Mouse (Mus musculus): ENCODE data around the gene Dtnbp1. TPM values are rescaled to one million over a fixed set of nuclear protein-coding genes. Genes with fewer than 3 reads are reported as not detected.

Gene Dtnbp1
- polyA plus RNA-seq, 1 experiment, result 107 TPM

GRCm38 (mm10) chr13:44937681-44938080, 64.3 kb downstream of the Dtnbp1 start:
- H3K4me3 ChIP-seq (ENCODE audit: insufficient read depth, low read length), result no peak overlapping the region
- peaks cover 45% of the 10 kb centered on the region for H3K4me1 ChIP-seq (ENCODE audit: control insufficient read depth, insufficient read depth, low read length)
- peak overlapping the region; percentile 72 for H3K27ac ChIP-seq (ENCODE audit: insufficient read depth, low read depth, low read length)
- TF ChIP-seq CTCF (IDR thresholded peaks at IDR 0.05; ENCODE audit: low read depth, low read length) (no peak), POLR2A (IDR thresholded peaks at IDR 0.05; ENCODE audit: borderline replicate concordance, low read depth, low read length) (no peak)

GRCm38 (mm10) chr13:44933575-44933974, 68.4 kb downstream of the Dtnbp1 start:
- TF ChIP-seq CTCF (IDR thresholded peaks at IDR 0.05; ENCODE audit: low read depth, low read length) (no peak), POLR2A (IDR thresholded peaks at IDR 0.05; ENCODE audit: borderline replicate concordance, low read depth, low read length) (no peak)
- Histone ChIP-seq H3K4me1 (ENCODE audit: control insufficient read depth, insufficient read depth, low read length) (peaks cover 28% of the 10 kb centered on the region), H3K4me3 (ENCODE audit: insufficient read depth, low read length) (no peak overlapping the region), H3K27ac (ENCODE audit: insufficient read depth, low read depth, low read length) (no peak overlapping the region)

GRCm38 (mm10) chr13:44932307-44933264, 69.4 kb downstream of the Dtnbp1 start:
- TF ChIP-seq POLR2A (IDR thresholded peaks at IDR 0.05; ENCODE audit: borderline replicate concordance, low read depth, low read length) (no peak), CTCF (IDR thresholded peaks at IDR 0.05; ENCODE audit: low read depth, low read length) (no peak)
- Histone ChIP-seq H3K4me3 (ENCODE audit: insufficient read depth, low read length) (no peak overlapping the region), H3K4me1 (ENCODE audit: control insufficient read depth, insufficient read depth, low read length) (peaks cover 20% of the 10 kb centered on the region), H3K27ac (ENCODE audit: insufficient read depth, low read depth, low read length) (no peak overlapping the region)

GRCm38 (mm10) chr13:44926311-44926710, 75.6 kb downstream of the Dtnbp1 start:
- H3K4me3 ChIP-seq (ENCODE audit: insufficient read depth, low read length), result no peak overlapping the region
- no peak for TF ChIP-seq POLR2A (IDR thresholded peaks at IDR 0.05; ENCODE audit: borderline replicate concordance, low read depth, low read length)
- no peak for TF ChIP-seq CTCF (IDR thresholded peaks at IDR 0.05; ENCODE audit: low read depth, low read length)
- H3K27ac ChIP-seq (ENCODE audit: insufficient read depth, low read depth, low read length), result peak overlapping the region; percentile 30; the same call in 1 of the 2 replicates
- peaks cover 27% of the 10 kb centered on the region for H3K4me1 ChIP-seq (ENCODE audit: control insufficient read depth, insufficient read depth, low read length)

GRCm38 (mm10) chr13:44925173-44925572, 76.8 kb downstream of the Dtnbp1 start:
- Histone ChIP-seq H3K4me3 (ENCODE audit: insufficient read depth, low read length) (no peak overlapping the region), H3K4me1 (ENCODE audit: control insufficient read depth, insufficient read depth, low read length) (peaks cover 27% of the 10 kb centered on the region), H3K27ac (ENCODE audit: insufficient read depth, low read depth, low read length) (no peak overlapping the region)
- TF ChIP-seq CTCF (IDR thresholded peaks at IDR 0.05; ENCODE audit: low read depth, low read length) (no peak), POLR2A (IDR thresholded peaks at IDR 0.05; ENCODE audit: borderline replicate concordance, low read depth, low read length) (no peak)

- TF ChIP-seq CTCF (IDR thresholded peaks at IDR 0.05; ENCODE audit: low read depth, low read length) (no peak), POLR2A (IDR thresholded peaks at IDR 0.05; ENCODE audit: borderline replicate concordance, low read depth, low read length) (no peak)
- peaks cover 34% of the 10 kb centered on the region for H3K4me1 ChIP-seq (ENCODE audit: control insufficient read depth, insufficient read depth, low read length)
These were observed 77.9 kb downstream of the Dtnbp1 start for GRCm38 (mm10) chr13:44924042-44924441.

GRCm38 (mm10) chr13:44921721-44922120, 80.2 kb downstream of the Dtnbp1 start:
- peaks cover 36% of the 10 kb centered on the region for H3K4me1 ChIP-seq (ENCODE audit: control insufficient read depth, insufficient read depth, low read length)
- no peak overlapping the region for H3K4me3 ChIP-seq (ENCODE audit: insufficient read depth, low read length)
- no peak for TF ChIP-seq POLR2A (IDR thresholded peaks at IDR 0.05; ENCODE audit: borderline replicate concordance, low read depth, low read length)
- no peak for TF ChIP-seq CTCF (IDR thresholded peaks at IDR 0.05; ENCODE audit: low read depth, low read length)
- H3K27ac ChIP-seq (ENCODE audit: insufficient read depth, low read depth, low read length), result no peak overlapping the region

More at GRCm38 (mm10) chr13:44924042-44924441, 77.9 kb downstream of the Dtnbp1 start:
- Histone ChIP-seq H3K4me3 (ENCODE audit: insufficient read depth, low read length) (no peak overlapping the region), H3K27ac (ENCODE audit: insufficient read depth, low read depth, low read length) (no peak overlapping the region)

- no peak overlapping the region for H3K27ac ChIP-seq (ENCODE audit: insufficient read depth, low read depth, low read length)
- peaks cover 34% of the 10 kb centered on the region for H3K4me1 ChIP-seq (ENCODE audit: control insufficient read depth, insufficient read depth, low read length)
- TF ChIP-seq POLR2A (IDR thresholded peaks at IDR 0.05; ENCODE audit: borderline replicate concordance, low read depth, low read length), result no peak
- TF ChIP-seq CTCF (IDR thresholded peaks at IDR 0.05; ENCODE audit: low read depth, low read length), result no peak
- no peak overlapping the region for H3K4me3 ChIP-seq (ENCODE audit: insufficient read depth, low read length)
These were observed 80.9 kb downstream of the Dtnbp1 start for GRCm38 (mm10) chr13:44921095-44921494.

GRCm38 (mm10) chr13:44918269-44918668, 83.7 kb downstream of the Dtnbp1 start:
- no peak overlapping the region for H3K4me3 ChIP-seq (ENCODE audit: insufficient read depth, low read length)

GRCm38 (mm10) chr13:44917202-44917601, 84.7 kb downstream of the Dtnbp1 start:
- TF ChIP-seq CTCF (IDR thresholded peaks at IDR 0.05; ENCODE audit: low read depth, low read length) (no peak), POLR2A (IDR thresholded peaks at IDR 0.05; ENCODE audit: borderline replicate concordance, low read depth, low read length) (no peak)
- Histone ChIP-seq H3K27ac (ENCODE audit: insufficient read depth, low read depth, low read length) (no peak overlapping the region), H3K4me3 (ENCODE audit: insufficient read depth, low read length) (no peak overlapping the region), H3K4me1 (ENCODE audit: control insufficient read depth, insufficient read depth, low read length) (peaks cover 21% of the 10 kb centered on the region)

More at GRCm38 (mm10) chr13:44918269-44918668, 83.7 kb downstream of the Dtnbp1 start:
- peak overlapping the region; percentile 23 for H3K27ac ChIP-seq (ENCODE audit: insufficient read depth, low read depth, low read length)
- H3K4me1 ChIP-seq (ENCODE audit: control insufficient read depth, insufficient read depth, low read length), result peaks cover 29% of the 10 kb centered on the region
- TF ChIP-seq CTCF (IDR thresholded peaks at IDR 0.05; ENCODE audit: low read depth, low read length) (no peak), POLR2A (IDR thresholded peaks at IDR 0.05; ENCODE audit: borderline replicate concordance, low read depth, low read length) (no peak)

All from bone marrow macrophage, adult 2 months (primary cell).